Mouse (Mus musculus) CH12.LX (cell line): ENCODE results near the gene Trmo. TPM values are rescaled to one million over a fixed set of nuclear protein-coding genes. Genes with fewer than 3 reads are reported as not detected.
A peak's percentile ranks its signal among the peaks of the same experiment; 100 is the strongest.

Source experiments
- DNase-seq: peaks from one replicate; pipeline ENCODE4 v3.0.0-alpha.2; 2013; ENCODE audit errors: extremely low read depth
- H3K27ac ChIP-seq: 2 replicates; pipeline ENCODE4 v1.5.1; 2012; ENCODE audit warnings: low read depth, mild to moderate bottlenecking, control low read depth, moderate library complexity; ENCODE audit not compliant: insufficient read depth
- H3K27me3 ChIP-seq: replicated peaks from 2 replicates; pipeline ENCODE3; 2012; ENCODE audit warnings: inconsistent platforms
- H3K36me3 ChIP-seq, 2 experiments: replicated peaks in 1 of 2; 2 replicates each; pipeline versions ENCODE3 to v1.6.1; 2012; ENCODE audit warnings: inconsistent platforms in 1 of 2, low read length in 1 of 2, mild to moderate bottlenecking in 1 of 2, mixed read lengths in 1 of 2, moderate library complexity in 1 of 2; ENCODE audit not compliant: control insufficient read depth in 1 of 2, insufficient read depth in 1 of 2
- H3K4me1 ChIP-seq, 2 experiments: 2 replicates each; pipeline ENCODE4 v1.6.1; 2012; ENCODE audit warnings: inconsistent platforms in 1 of 2, moderate library complexity in 1 of 2; ENCODE audit not compliant: insufficient read depth in 2 of 2, control insufficient read depth in 1 of 2
- H3K4me2 ChIP-seq: 2 replicates; pipeline ENCODE4 v1.6.1; 2012; ENCODE audit warnings: low read depth, mild to moderate bottlenecking, control low read depth; ENCODE audit not compliant: poor library complexity, insufficient read depth, severe bottlenecking
- H3K4me3 ChIP-seq, 3 experiments: fragments of 150-350 bp in 1 of 3; sonication (generic) in 1 of 3; replicated peaks in 1 of 3; 2 replicates each; pipeline versions ENCODE3 to v1.5.1; 2011 to 2012; ENCODE audit warnings: low read depth in 2 of 3, low read length in 2 of 3, mild to moderate bottlenecking in 2 of 3, moderate library complexity in 2 of 3, control low read depth in 1 of 3, improper control_type of control experiment in 1 of 3, inconsistent platforms in 1 of 3, mixed read lengths in 1 of 3; ENCODE audit not compliant: poor library complexity in 1 of 3
- H3K79me2 ChIP-seq: replicated peaks from 2 replicates; pipeline ENCODE4 v1.6.1; 2012; ENCODE audit warnings: mild to moderate bottlenecking, moderate library complexity; ENCODE audit not compliant: control insufficient read depth, poor library complexity, insufficient read depth, severe bottlenecking; ENCODE audit errors: extremely low read depth
- H3K9ac ChIP-seq: 2 replicates; pipeline ENCODE4 v1.6.1; 2012; ENCODE audit warnings: low read depth, mild to moderate bottlenecking, control low read depth, moderate library complexity; ENCODE audit not compliant: insufficient read depth
- H3K9me3 ChIP-seq: replicated peaks from 2 replicates; pipeline ENCODE3; 2012; ENCODE audit warnings: low read length, inconsistent platforms, mixed read lengths
- CTCF ChIP-seq, 2 experiments: IDR thresholded peaks in 1 of 2; conservative IDR thresholded peaks in 1 of 2; 2 replicates each; pipeline ENCODE4 v1.5.1; 2011 to 2012; ENCODE audit warnings: low read depth in 2 of 2, low read length in 2 of 2, improper control_type of control experiment in 1 of 2, inconsistent platforms in 1 of 2, mild to moderate bottlenecking in 1 of 2, moderate library complexity in 1 of 2
- ETS1 ChIP-seq: conservative IDR thresholded peaks from 2 replicates; pipeline ENCODE4 v1.6.1; 2012; ENCODE audit warnings: low read depth, mild to moderate bottlenecking, inconsistent platforms, low read length, improper control_type of control experiment, moderate library complexity
- GABPA ChIP-seq: IDR thresholded peaks from 2 replicates; pipeline ENCODE4 v1.6.1; 2012; ENCODE audit warnings: low read depth, low read length, improper control_type of control experiment, inconsistent platforms; ENCODE audit not compliant: insufficient replicate concordance
- HCFC1 ChIP-seq: IDR thresholded peaks from 2 replicates; pipeline ENCODE4 v1.6.1; 2012; ENCODE audit warnings: low read depth, mild to moderate bottlenecking, inconsistent platforms, low read length, improper control_type of control experiment
- IRF4 ChIP-seq: IDR thresholded peaks from 2 replicates; pipeline ENCODE4 v1.6.1; 2014; ENCODE audit warnings: low read depth, mild to moderate bottlenecking, inconsistent platforms, low read length, improper control_type of control experiment
- JUN ChIP-seq: IDR thresholded peaks from 2 replicates; pipeline ENCODE4 v1.6.1; 2011; ENCODE audit warnings: low read depth, mild to moderate bottlenecking, low read length, improper control_type of control experiment, moderate library complexity; ENCODE audit not compliant: insufficient read depth
- MYC ChIP-seq: IDR thresholded peaks from 2 replicates; pipeline ENCODE4 v1.6.1; 2011; ENCODE audit warnings: low read depth, mild to moderate bottlenecking, improper control_type of control experiment, low read length
- RAD21 ChIP-seq: IDR thresholded peaks from 2 replicates; pipeline ENCODE4 v1.6.1; 2011; ENCODE audit warnings: low read depth, mild to moderate bottlenecking, low read length, improper control_type of control experiment, moderate library complexity
- SIN3A ChIP-seq: IDR thresholded peaks from 2 replicates; pipeline ENCODE4 v1.6.1; 2012; ENCODE audit warnings: low read length, improper control_type of control experiment, inconsistent platforms
- SMC3 ChIP-seq: IDR thresholded peaks from 2 replicates; pipeline ENCODE4 v1.6.1; 2011; ENCODE audit warnings: low read depth, low read length, improper control_type of control experiment
- ZKSCAN1 ChIP-seq: IDR thresholded peaks from 2 replicates; pipeline ENCODE4 v1.6.1; 2012; ENCODE audit warnings: low read depth, inconsistent platforms, low read length, improper control_type of control experiment, borderline replicate concordance
- dilution Hi-C: fragments of 300-500 bp; cut with MboI; formaldehyde crosslinking; loops from 2 replicates; pipeline ENCODE4 v1.14.3; 2020; ENCODE audit warnings: low sequenced_read_pairs; ENCODE audit not compliant: extremely low pct_unique_long_range_greater_than_20kb, extremely low pct_ligation_motif_present
- in situ Hi-C: fragments of 300-500 bp; cut with MboI; formaldehyde crosslinking; loops from 3 replicates; pipeline ENCODE4 v1.14.3; 2019; ENCODE audit warnings: low sequenced_read_pairs, low pct_ligation_motif_present, low pct_unique_long_range_greater_than_20kb, mixed read lengths
- polyA plus RNA-seq: library from polyadenylated mRNA; unstranded; fragments of >175 nt; gene quantifications from 2 replicates; pipeline ENCODE4 v1.2.1, GENCODE M21; 2012; ENCODE audit warnings: low read depth; ENCODE audit not compliant: insufficient read length
- total RNA-seq, 2 experiments: library from RNA; depleted of rRNA; stranded (reverse); fragments of 300-350 nt in 1 of 2; fragments of >200 nt in 1 of 2; gene quantifications; 2 replicates each; pipeline ENCODE4 v1.2.3; 2012 to 2014

Gene Trmo
- total and polyA plus RNA-seq, 3 experiments: 15.4 to 27.0 (median 18.8) TPM

DNA sequence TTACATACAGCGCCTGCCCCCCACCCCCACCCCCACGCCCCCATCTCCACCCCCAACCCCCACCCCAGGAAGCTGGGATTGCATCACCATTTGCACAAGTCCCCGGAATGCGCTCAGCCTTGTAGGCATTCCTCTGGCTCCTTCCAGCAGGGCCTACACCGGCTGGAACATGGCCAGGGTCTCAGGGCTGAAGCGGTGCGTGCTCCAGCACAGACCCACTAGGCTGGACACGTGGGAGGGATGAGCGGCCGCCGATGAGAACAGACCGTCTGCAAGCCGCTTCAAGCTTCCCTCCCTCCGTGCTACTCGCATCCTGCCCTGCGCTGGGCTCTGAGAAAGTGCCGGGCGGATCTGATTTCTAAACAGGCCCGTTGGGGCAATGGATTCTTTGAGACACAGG lies 18.2 kb downstream of the Trmo start:
- Histone ChIP-seq H3K27me3 (no peaks in the 10 kb centered on the region), H3K4me2 (no peak overlapping the region), H3K9me3 (no peaks in the 10 kb centered on the region), H3K36me3 (peaks cover 9 to 16% of the 10 kb centered on the region in 2 experiments)
- DNase-seq: no peak
- TF ChIP-seq HCFC1 (no peak), IRF4 (no peak), GABPA (no peak)
- TF ChIP-seq, all 38 proteins: peak for 0
- Histone ChIP-seq H3K79me2 (no peaks in the 10 kb centered on the region), H3K27ac (no peak overlapping the region), H3K4me1 (peaks cover 0 to 11% of the 10 kb centered on the region in 2 experiments; a peak in 1 of 4 replicates), H3K4me3 (no peak overlapping the region), H3K9ac (no peak overlapping the region)
- dilution Hi-C loops (no loop called here), in situ Hi-C loops (no loop called here)

DNA sequence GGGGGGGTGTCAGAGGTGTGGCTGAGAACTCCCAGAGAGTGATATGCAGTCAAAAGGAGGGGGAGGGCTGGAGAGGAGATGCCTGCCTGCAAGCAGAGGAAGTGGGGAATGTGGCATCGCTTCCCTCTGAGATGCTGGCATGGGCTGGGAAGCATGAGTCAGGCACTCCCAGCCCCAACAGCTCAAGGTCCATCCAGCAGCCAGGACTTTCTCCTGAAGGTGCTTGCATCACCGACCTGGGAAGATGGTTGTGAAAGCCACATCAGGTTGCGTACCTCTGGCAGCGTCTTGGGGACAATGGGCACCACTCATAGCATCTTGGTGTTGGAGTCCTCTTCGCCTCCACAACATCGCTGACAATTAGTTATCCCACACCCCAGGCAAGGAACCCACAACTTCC lies 18.8 kb downstream of the Trmo start:
- no peaks in the 10 kb centered on the region for H3K9me3 ChIP-seq
- DNase-seq: no peak
- TF ChIP-seq ZKSCAN1 (no peak), RAD21 (no peak), SMC3 (no peak), IRF4 (no peak), MYC (no peak), JUN (no peak)
- peaks cover 4 to 10% of the 10 kb centered on the region in 2 experiments for H3K36me3 ChIP-seq
- H3K4me1 ChIP-seq: peaks cover 0 to 11% of the 10 kb centered on the region in 2 experiments; a peak in 1 of 4 replicates
- no peak overlapping the region for H3K4me3 ChIP-seq
- H3K9ac ChIP-seq: no peak overlapping the region
- in situ Hi-C loops: no loop called here
- dilution Hi-C loops: no loop called here
- H3K27me3 ChIP-seq: no peaks in the 10 kb centered on the region
- no peak overlapping the region for H3K4me2 ChIP-seq
- H3K27ac ChIP-seq: no peak overlapping the region
- H3K79me2 ChIP-seq: no peaks in the 10 kb centered on the region

DNA sequence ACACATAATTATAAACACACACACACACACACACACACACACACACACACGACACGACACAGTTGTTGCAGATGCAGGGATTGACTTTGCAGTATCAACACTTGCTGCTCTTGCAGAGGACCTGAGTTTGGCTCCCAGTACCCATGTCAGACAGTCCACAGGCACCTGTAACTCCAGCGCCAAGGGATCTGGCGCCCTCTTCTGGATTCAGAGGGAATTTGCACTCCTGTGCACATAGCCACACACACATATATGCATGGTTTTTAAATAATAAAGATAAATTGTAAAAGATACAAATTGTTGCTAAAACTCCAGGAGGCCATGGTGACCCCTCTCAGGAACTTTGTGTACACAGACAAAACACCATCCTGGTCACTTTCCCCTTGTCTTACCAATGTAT lies 20.2 kb downstream of the Trmo start:
- no peaks in the 10 kb centered on the region for H3K36me3 ChIP-seq
- H3K9ac ChIP-seq: no peak overlapping the region
- no peaks in the 10 kb centered on the region for H3K79me2 ChIP-seq
- H3K4me1 ChIP-seq: peaks cover 0 to 3% of the 10 kb centered on the region in 2 experiments; a peak in 1 of 4 replicates
- H3K4me2 ChIP-seq: no peak overlapping the region
- no peak for TF ChIP-seq SIN3A
- TF ChIP-seq SMC3: peak; percentile 50
- TF ChIP-seq ETS1: no peak
- TF ChIP-seq CTCF (conservative IDR thresholded peaks at IDR 0.05 in 1 of 2, IDR thresholded peaks at IDR 0.05 in 1 of 2; ENCODE audit: low read depth in 2 of 2, low read length in 2 of 2): peak; percentile 59 to 65
- TF ChIP-seq RAD21: peak; percentile 56
- H3K27ac ChIP-seq: no peak overlapping the region
- H3K4me3 ChIP-seq: no peak overlapping the region
- no peaks in the 10 kb centered on the region for H3K27me3 ChIP-seq
- no peak for DNase-seq
- peaks cover 3% of the 10 kb centered on the region for H3K9me3 ChIP-seq
- dilution Hi-C loops (no loop called here), in situ Hi-C loops (no loop called here)
